Mouse (Mus musculus): ENCODE data around the gene Mvb12b.

The Mvb12b gene

DNA sequence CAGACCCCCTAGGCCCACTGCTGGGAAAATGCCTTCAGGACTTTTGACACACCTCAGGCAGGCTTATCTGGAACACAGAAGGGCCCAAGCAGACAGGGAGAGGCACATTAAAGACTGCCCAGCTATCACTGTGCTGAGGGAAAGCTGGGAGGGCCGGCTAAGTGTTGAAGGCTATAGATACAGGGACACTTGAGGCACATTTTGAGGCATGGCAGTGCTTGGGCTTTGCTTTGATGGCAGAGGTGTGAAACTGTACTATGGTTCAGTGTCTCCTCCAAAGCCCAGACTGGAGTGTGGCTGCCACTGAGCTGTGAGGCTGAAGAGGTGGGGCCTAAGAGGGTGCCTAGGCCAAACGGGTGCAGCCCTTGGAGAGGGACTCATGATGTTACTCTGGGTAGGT is 44.1 kb downstream of the Mvb12b start:
- no peak for DNase-seq

DNA sequence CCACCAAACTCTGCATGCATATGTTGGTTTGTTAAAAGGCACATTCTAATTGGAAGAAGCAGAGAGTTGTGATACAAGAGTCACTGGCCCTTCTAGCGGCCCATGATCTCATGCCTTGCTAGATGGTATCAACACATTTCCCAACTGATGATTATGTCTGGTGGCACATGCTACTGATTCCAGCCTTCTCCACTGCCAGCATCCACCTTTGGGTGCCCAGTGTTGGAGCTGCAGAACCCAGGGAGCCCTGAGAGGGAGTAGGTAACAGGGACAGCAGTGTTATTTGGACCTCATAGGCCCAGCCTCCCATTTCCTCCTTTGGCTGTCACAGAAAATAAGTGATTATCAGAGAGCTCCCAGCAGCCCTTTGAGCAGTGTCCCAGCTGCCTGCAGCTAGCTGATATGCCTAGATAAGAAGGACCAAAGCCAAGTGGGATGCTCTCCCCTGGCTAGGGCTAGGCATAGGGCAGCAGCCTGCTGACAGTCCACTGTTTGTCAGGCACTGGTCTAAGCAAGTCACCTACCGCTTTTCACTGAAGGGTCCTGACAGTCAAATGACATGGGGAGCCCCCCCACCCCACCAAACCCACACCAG is 44.7 kb downstream of the Mvb12b start:
- DNase-seq = no peak

DNA sequence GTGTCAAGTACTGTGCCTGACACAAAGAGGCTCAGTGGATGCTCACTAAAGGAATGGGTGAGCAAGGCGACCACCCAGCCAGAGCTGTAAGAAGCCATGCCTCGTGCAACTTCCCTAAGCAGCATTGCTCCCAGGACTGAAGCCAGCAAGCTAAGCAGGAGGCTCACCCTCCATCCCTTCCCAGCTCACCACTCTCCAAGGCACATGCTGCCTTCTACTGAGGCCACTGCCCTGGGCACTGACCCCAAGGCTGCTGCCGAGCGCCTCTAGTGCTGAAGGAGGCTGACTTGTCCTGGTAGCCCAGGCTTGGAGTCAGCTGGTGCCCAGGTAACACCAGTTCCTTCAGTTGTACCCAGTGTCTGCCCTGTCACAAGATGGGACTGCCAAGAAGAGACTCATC is 45.8 kb downstream of the Mvb12b start:
- no peak for DNase-seq

DNA sequence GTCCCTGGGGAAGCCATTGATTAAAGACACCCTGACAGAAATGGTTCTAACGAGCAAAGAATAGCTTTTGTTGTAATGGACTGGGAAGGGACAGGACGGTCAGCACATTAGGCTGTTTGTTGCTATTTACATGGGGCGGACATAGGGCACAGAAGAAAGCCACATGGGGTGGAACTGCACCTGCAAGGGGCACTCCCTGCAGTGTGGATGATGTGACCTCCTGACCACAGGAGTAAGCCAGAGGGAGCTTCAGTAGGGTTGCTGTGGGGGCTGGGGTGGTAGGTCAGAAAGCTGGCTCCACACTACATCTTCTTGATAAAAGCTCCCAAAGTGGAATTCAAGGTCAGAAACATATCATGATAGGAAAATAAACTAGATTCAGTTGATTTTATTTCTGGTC is 47.3 kb downstream of the Mvb12b start:
- DNase-seq = no peak

DNA sequence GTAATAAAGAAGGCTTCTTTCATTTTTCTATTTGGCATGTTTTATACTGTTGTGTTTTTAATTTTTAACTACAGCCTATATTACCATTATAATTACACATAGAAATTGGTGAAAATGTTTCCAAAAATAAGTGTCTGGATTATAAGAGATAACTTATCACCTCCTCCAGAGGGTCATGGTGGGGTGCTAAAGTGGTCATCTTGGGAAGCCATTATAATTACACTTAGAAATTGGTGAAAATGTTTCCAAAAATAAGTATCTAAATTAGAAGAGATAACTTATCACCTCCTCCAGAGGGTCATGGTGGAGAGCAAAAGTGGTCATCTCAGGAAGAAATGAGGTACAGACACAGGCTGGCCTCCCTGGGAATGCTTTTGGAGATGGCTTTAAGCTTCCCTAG is 48.5 kb downstream of the Mvb12b start:
- no peak for DNase-seq

DNA sequence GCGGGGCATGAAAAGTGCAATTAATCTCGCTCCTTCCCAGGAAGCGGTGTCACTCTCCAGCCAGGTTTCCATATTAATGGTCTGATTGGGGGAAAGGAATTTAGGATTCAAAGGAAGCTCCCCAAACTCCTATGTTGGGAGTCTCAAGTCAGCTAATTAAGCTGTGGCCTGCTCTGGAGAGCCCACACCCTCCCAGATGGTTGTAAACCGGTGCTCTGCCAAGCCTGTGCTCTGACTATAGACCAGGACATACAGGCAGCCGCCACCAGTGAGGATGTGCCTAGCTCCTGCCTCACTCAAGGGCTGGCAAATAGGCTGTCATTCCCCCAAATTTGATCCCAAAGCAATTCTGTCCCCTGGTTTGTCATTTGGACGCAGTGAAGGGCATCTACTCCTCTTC is 50.4 kb downstream of the Mvb12b start:
- no peak for DNase-seq

DNA sequence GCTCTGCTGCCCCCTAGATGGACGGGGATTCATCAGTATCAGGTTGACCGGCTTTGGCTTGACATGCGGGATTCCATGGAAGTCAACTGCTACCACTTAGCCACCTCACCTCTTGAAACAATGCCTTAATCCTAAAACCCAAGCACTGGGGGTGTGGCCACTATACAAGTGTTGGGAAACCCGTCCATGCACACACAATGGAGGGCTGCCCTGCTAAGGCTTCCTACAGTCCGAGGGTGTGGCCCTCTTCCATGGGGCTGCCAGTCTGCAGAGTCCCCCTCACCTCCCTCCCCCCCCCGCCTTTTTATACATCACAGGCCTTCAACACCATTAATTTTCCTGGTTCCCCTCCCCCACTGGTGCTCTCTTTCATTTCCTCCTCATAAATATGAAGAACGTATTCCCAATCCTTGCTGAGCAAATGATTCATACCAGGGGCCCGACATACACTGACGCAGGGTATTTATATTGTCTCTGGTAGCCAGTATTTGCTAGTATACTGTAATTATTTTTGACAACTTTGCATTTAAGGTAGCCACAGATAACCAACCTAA is 51.0 kb downstream of the Mvb12b start:
- no peak for DNase-seq

DNA sequence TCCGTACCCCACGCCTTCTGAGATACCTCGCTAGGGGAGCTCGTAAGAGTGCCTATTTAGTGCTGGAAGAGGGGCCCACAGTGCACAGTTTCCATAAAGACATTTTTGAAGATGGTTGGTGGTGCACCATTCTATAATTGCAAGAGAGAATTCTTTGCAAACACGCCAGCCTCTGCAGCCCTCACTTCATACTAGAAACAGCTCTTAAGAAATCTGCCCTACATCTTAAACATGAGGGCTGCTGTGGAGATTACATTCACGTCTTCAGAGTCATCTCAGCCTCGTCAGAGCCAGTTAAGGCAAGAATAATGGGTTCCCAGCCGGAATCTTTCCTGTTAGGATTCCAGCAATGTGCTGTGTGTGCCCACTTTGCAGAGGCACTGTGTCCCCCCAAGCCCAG is 52.7 kb downstream of the Mvb12b start:
- DNase-seq = no peak

DNA sequence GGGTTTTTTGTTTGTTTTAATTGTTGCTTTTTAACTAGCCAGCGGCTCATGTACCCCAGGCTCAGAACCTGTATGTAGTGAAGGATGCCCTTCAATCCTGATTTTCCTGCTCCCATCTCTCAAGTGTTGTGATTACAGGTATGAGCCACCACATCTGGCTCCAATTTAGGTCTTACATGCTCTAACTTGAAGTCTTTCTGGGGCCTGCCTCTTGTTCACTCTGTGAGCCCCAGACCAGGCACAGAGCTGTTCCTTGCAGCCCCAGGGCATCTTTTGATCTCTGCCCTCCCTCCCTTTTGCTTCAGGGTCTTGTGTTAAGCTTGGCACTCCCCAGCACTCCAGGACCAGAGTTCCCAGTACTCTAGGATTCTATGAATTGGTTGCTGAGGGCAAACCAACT is 53.8 kb downstream of the Mvb12b start:
- no peak for DNase-seq

DNA sequence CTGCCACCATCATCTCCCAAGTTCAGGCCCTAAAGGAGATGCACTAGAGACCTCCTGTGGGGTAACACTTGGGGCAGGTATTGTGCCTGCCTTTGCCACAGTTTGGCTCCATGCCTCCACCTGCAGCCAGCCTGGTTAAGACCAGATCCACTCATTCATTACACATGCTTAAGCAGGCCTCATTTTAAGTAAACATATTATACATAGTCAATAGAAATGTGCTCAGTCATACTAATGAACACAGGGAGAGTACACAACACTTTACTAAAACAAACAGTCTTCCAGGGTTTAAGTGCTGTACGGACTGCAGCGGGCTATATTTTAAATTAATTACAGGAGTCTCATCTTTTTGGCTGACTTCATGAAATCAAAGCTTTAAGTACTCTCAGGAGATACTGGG is 57.9 kb downstream of the Mvb12b start:
- DNase-seq = no peak

DNA sequence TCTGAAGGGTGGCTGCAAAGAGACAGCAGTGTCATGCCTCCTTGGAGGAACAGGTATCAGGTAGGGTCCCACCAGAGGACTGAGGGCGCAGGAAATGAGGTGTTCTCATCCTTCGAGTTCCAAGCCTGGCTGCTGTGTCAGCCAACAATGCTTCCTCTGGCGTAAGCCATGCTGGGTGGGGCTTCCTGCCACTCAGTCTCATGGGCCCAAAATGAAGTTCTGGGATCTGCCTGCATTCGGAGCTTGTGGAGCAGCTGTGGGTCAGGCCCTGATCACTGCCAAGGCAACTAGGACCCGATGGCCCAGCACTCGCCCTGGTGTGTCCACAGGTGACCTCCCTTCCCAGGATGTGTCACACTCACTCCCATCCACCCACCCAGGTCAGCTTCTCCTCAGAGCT is 61.0 kb downstream of the Mvb12b start:
- DNase-seq = no peak

DNA sequence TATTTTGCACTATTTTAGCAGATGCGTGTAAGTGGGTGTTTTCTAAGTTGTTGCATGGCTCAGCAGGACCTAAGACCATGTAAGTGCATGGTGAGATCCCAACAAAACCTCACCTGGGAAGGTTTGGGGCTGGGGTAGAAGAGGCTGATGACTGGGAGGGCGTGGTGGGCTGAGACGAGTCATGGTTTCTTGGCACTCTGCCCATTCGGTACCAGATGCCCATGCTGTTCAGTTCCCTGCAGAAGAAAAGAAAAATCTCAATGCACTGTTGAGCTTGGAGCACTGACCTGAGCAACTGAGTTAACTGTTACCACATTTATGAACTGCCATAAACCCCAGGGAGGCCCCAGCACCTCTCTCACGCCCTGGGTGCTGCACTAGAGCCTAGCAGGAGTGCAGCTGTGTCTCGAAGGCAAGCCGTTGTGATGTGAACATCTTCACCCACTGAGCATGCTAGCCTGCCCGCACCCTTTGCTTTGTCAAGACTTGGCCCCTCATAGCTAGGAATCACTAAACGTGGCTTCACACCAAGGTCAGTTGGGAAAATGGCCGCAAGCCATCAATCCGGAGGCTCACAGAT is 62.7 kb downstream of the Mvb12b start:
- DNase-seq = no peak

DNA sequence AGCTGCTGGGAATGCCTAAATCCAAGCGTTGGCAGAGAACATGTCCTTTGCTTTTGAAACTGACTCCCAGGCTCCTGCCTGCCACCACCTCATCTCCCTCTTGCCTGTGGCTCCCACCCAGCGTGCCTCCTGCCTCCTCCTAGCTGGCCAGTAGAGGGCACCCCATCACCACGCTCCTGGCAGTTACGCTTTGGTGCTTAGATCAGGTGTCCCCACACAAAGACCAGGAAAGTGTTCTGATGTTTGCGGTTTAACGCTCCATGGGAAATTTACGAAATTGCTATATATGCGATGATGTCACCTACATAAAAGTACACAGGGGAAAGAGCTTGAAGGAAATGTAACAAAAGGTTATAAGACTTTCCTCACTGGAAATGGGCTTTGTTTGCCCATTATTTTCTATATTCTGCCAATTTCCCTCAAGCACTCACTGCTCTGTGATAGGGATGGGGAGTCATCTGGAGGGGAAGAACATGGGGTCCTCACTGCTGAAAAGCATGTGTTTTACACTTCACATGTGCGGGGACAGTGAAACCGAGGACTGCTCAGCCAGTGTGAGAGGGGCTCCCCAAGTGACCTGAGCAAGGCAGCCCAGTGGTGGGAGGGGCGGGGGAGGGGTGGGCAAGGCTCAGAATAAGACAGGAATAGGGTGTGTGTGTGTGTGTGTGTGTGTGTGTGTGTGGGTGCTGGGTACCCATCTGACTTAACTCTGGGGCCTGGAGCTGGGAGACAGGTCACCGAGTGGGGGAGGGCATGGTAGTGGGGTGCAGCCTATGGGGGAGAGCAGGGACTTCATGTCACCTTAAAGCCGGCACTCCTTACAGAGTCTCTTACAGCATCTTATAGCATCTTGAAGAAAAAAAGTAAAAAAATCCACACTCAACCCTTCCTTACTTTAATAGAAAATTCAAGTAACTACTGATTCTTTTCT is 65.8 kb downstream of the Mvb12b start:
- DNase-seq = peak; percentile 82

DNA sequence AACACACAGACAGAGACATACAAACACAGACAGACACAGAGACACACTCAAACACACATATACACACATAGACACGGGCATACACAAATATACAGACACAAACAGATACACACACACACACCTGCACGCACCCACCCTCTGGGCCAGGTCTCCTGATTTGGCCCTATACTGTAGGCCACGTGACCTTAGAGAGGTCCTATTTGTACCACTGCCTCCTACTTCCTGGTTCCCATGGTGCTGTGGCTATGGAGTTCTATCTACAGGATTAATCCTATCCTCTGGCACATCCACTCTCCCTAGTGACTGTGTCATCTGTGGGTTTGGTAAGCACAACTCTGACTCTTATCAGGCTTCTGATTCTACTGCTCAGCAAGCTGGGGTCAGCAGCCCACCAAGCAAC is 67.3 kb downstream of the Mvb12b start:
- no peak for DNase-seq

DNA sequence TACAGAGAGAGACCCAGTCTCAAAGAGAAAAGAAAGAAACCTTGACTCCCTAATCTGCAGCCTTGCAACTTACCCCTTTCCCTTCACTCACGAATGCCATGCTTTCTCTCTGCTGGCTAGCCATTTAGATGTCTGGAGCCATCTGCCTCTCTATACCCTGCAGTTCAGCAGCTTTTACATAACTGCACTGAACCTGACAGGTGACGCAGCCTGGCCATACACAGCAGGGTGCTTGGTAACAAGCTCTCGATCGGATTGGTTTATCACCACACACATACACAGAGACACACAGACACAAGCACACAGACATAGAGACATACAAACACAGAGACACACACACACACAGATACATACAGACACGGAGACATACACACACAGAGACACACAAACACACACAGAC is 67.7 kb downstream of the Mvb12b start:
- no peak for DNase-seq

DNA sequence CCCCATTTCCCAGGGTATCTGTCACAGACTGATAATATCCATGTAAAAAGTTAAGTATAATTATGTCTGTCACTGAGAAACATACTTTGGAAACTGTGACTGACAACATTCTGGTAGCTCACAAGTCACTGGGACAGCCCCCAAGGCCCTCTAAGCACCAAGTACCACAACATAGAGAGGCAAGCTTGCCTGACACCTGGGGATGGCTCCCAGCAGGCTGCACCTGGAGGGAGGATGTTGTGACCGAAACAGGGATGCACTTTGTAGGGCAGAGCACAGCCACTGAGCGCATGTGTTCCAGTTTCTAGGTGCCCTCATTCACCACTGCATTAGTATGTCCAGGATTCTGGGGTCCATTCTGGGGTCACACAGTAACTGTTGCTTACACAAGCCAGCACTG is 69.4 kb downstream of the Mvb12b start:
- DNase-seq = no peak

DNA sequence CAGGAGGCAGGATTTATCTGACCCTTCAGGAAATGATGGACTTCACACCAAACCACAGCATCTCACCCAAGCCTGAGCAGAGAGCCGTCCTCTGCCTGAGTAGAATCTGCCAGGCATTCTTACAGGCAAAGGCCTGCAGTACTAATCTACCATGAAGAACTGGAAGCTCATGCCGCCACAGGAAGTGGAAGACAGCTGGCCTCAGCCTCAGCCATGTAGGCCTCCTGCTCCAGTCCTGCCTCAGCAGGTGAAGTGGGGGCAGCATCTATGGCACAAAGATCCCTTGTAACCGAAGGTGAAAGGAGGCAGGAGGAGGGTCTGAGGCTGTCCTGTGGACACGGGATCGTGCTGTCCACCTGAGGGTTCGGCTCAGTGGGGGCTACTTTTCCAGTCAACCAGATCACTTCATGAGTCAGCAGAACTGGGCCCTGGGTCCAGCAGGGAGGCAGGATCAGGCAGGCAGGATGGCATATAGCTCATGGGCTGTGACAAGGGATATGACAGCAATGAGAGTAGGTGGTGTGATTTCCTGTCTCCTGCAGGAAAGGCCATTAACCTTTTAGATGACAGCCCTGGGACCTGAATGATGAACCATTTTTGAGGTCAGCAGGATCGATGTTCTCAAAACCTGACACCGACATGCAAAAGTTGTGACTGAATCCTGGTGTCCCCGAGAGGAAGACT is 69.9 kb downstream of the Mvb12b start:
- no peak for DNase-seq

DNA sequence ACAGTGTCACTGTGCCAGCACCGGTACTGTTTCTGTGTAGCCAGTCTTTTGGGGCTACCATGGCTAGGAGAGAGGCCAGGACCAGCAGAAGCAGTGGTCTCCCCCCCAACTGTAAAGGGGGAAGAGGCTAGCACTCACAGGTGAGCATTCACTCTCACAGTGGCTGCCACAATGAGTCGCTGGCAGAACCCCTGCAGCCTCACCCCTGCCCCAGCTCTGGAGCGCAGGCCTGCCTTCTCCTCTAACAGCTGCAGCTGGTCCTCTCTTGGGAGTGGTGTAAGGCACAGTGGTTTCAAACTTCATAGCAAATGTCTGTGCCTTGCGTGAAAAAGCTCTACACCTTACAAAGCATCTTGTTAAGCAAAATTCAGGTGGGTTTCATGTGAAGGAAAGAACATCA is 70.7 kb downstream of the Mvb12b start:
- DNase-seq = no peak

DNA sequence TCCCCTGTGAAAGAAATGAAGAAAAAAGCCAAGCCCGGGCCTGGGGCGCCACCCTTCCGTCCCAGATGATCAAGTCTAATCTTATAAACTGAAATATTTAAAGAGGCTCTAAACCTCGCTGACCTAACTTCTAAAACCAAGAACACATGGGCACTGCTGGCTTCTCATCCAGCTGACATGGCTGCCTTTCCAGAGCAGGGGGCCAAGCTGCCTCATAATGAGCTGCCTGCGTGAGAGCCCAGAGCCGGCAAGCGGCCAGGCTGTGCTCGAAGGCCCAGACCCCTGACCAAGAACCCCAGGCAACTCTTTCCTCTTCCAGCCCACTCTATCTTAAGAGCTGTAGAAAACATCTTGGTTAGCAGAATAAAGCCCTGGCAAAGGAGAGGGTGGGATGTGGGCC is 73.2 kb downstream of the Mvb12b start:
- DNase-seq = no peak

DNA sequence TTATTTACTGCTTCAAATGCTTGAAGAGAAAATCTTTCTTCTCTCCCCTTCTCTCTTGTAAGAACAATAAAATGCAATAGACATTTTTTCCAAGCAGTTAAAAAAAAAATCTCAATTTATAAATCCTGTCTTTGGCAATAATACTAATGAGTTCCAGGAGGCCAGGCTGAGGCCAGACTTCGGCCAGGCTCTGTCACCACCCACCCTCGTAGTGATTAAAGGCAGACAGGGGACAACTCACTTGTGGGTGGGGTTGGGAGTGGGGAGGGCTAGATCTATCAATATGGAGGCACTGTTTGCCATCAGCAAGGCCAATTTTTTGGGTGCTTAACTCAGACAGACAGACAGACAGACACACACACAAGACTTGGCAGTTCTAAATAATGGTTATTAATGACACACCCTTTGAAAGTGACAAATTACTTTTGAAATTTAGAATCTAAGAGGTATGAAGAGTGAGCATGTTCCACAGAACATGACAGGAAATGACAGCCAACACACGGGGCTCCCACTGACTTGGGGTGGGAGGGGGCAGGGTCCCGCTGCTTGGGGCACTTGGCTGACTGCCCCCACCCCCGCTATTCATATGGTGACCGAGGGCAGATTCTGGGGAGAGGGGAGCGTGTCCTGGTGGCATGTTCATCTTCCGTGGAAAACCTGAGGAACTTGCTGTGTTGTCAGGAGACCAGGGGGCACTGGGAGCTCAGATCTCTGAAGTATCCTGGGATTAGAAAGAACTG is 74.1 kb downstream of the Mvb12b start:
- DNase-seq = no peak

DNA sequence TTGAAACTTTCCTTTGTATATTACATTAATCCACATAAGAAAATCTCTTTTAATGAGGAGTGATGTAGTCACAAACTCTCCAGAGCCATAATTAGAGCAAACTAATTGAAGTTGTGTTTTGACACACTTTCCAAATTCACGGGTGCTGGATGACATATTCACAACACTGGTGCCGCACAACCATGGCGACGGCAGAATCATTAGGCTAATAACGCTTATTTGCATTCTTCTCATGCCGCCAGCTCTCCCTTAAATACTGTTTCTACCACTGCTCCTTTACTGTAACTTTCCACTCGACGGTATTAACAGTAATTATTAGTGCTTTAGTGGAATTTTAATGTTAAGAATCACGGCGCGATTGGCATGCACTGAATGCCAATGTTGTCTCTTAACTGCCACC is 74.8 kb downstream of the Mvb12b start:
- DNase-seq = peak; percentile 56

DNA sequence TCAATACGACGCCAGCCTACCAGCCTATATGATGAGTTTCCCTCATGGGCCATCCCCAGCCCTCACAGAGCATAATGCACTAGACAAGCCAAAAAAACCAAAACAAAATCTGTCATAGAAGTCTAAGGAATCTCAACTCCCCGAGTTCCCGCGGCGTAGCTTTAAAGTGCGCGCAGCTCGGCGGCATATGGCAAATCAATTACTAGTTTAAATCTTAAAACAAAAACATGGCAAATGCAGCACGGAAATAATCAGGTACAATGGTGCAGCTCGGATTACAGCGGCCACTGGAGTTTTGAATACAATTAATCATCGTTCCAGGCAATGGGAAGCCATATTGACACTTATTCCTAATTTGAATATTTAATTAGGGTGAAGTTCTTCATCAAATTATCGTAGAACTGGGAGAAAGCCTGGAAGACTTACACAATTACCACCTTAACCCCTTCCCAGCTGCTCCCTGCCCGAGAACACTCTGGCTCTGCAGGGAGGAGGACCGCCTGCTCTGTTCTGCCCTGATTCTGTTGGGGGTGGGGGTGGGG is 76.3 kb downstream of the Mvb12b start:
- DNase-seq = peak; percentile 20

All from retina, postnatal 1 day (tissue).